Mouse (Mus musculus) heart, postnatal 10 days (tissue): ENCODE measurements around the gene Serpina12. TPM values are rescaled to one million over a fixed set of nuclear protein-coding genes. Genes with fewer than 3 reads are reported as not detected.

Experiments
- DNase-seq, 2 experiments: peaks; one replicate each; pipeline ENCODE4 v3.0.0; 2021
- intact Hi-C: fragments of 180-260 bp; cut with DNase I; formaldehyde crosslinking; loops from one replicate; pipeline ENCODE4 v1.15.1; 2025
- total RNA-seq, 2 experiments: library from RNA; stranded (reverse); gene quantifications; 2 replicates each; pipeline ENCODE4 v1.2.3; 2021

Gene Serpina12
- total RNA-seq, 2 experiments from 2014 or later = not detected

DNA sequence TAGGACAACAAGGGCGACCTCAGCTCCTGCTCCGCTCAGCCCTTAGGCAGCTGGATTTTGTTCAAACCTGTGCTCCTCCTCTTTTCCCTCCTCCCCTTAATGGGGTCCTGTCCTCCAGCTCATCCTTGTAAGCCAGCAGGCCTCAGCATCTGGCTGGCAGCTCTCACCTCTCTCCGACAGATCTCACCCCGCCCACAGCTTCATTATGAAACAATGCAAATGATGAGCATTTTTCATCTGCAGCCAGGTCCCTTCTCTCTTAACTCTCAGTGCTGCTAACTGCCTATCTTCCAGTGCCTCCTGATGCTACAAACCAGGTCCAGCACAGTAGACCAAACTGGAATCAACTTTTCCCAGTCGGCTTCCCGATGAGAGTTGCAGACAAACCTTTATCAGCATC, 30.6 kb downstream of the Serpina12 start, which contains the start of gene Serpina9:
Gene Serpina9, minus strand, starts transcription at position 136 of the 400 bp plus-strand sequence.
- DNase-seq = no peak
- intact Hi-C loops = no loop called here

GRCm38 (mm10) chr12:104004689-104005088, 39.6 kb downstream of the Serpina12 start:
- DNase-seq = no peak
- intact Hi-C loops = no loop called here

GRCm38 (mm10) chr12:104003238-104003612, 41.0 kb downstream of the Serpina12 start:
- DNase-seq = peak; percentile 17 to 30
- intact Hi-C loops = no loop called here

GRCm38 (mm10) chr12:104002569-104003237, 41.5 kb downstream of the Serpina12 start:
- peak; percentile 70 to 76 for DNase-seq
- intact Hi-C loops = no loop called here

DNA sequence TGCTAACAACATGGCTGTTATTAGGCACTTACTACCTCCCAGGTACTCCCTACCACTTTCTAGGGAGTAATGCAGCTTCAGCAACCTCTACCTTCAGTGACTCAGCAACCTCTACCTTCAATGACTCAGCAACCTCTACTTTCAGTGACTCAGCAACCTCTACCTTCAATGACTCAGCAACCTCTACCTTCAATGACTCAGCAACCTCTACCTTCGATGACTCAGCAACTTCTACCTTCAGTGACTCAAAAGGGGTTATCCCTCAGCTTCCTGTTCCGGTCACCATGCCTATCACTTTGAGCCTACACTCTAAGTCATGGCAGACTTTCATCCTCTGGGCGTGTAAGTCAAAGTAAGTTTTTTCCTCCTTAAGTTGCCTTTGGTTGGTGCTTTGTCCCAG, 43.6 kb downstream of the Serpina12 start:
- intact Hi-C loops = no loop called here

GRCm38 (mm10) chr12:103999611-104000010, 44.6 kb downstream of the Serpina12 start:
- intact Hi-C loops = no loop called here
- DNase-seq = no peak

More for the DNA sequence above, 43.6 kb downstream of the Serpina12 start:
- DNase-seq = no peak

- intact Hi-C loops = no loop called here
Measured at GRCm38 (mm10) chr12:103996513-103996912, 47.7 kb downstream of the Serpina12 start.

DNA sequence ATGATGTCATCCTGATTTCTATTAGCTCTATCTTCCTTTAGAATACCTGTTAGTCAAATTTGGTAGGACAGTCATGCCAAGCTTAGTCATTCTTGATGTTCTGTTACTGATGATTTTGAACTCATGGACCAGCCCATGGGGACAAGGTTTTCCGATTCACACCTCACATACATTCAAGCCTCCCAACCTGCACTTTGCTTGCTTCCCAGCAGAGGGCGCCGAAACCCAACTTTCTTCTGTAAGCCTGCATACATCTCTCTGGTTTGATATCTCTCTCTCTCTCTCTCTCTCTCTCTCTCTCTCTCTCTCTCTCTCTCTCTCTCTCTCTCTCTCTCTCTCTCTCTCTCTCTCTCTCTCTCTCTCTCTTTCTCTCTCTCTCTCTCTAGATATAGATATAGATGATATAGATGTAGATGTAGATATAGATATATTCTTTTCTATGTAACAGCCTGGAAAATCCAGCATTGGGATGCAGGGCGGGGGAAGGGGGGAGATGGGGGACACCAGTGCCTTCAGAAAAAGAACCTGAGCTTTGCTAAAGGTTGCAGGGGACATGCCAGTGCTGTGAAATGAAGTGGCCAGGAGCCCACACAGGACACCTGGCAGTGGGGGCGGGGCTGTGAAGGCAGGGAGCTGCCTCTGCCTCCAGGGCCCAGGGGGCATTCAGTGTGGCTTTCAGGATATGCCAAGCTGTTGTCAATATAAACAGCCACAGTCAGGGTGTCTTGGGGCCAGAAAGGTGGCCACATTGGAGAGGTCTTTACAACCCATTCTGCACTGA, 48.8 kb downstream of the Serpina12 start:
- intact Hi-C loops = loop anchor here (1.0 kb wide), 3 partner anchors 35 to 423 kb away; no protein-coding TSS in a partner anchor
- peak; percentile 74 to 82 for DNase-seq

More at GRCm38 (mm10) chr12:103996513-103996912, 47.7 kb downstream of the Serpina12 start:
- DNase-seq = no peak

DNA sequence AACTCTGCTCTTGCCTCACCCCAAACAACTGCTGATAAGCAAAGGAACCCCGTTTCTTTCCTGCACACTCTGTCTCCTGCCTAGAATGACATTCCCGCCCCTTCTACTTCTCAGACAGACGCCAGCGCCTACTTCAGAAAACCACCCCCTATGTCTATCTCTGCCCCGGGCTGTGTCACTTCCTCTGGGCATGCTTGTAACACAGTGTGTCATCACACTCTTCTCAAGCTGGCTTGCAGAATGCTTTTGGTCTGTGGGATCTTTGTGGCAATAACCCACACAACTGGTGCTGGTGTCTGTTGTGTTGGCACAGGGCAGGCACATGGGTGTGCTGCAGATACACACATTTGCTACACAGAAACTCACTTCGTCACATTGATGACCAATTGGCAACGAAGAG, 51.3 kb downstream of the Serpina12 start:
- intact Hi-C loops = no loop called here
- no peak for DNase-seq

DNA sequence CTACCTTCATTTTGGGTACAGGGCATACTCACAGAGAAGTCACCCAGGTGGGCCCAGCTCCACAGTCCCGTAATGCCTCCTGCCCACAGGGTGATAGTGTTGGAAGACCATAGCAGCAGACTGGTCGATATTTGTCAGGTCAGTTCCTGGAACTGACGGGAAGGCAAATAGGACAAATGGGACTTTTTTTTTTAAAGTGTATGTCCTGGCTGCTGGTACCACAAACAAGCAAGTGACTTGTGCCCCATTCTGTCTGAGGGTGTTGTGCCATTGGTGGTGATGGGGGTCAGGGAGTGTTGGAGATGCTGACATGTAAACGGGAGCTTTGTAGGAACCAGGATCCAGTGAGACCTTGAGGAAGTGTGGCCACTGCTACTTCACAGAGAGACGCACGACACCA, 54.4 kb downstream of the Serpina12 start, which contains the start of gene Serpina11:
Gene Serpina11, minus strand, starts transcription at position 101 of the 400 bp plus-strand sequence.
- intact Hi-C loops = no loop called here

DNA sequence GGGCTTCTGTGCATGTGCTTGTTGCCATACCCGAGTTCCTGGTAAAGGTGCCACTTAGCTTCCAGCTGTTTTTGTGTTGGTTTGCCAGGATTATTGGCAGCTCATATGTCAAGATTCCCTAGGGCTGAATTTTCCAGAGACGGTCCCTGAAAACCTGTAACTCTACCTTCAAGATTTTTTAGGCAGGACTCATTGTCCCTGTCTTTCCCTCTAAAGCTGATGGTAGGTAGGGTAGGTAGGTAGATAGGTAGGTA, 54.8 kb downstream of the Serpina12 start:
- intact Hi-C loops = no loop called here
- no peak for DNase-seq

More for the DNA sequence above, 54.4 kb downstream of the Serpina12 start, which contains the start of gene Serpina11:
- no peak for DNase-seq

GRCm38 (mm10) chr12:103988754-103989513, 55.3 kb downstream of the Serpina12 start:
- DNase-seq = no peak
- intact Hi-C loops = no loop called here

DNA sequence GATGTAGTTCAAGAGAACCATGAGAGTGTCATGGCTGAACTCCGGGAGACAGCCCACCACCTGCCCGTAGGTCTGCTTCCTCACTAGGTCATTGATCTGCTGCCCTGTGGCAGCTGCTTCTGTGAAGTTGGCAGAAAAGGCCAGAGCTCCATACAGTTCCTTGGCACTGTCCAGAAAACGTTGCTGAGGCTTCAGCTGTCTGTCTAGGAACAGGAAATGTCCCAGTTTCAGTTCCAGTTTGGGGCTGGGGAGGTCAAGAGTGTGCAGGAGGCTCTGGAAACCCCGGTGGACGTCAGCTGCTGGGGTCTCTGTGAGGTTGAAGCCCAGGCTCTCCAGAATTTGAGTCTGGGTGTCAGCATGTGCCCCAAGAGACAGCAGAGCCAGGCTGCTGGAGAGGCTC, 58.4 kb downstream of the Serpina12 start:
- intact Hi-C loops = no loop called here
- DNase-seq = no peak

DNA sequence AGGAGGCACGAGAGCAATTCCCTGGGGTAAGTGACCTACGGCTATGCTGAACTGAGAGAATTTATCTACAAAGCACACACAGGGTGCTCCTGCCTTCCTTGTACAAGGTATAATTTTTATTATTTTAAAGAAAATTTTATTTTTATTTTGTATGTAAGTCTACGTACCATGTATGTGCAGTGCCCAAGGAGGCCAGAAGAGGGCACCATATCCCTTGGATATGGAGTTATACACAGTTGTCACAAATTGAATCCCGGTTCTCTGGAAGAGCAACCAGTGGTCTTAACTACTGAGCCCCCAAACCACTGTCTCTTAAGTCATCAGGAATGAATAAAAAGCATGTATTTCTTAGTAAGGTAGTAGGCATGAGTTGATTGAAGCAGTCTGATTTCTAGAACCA, 59.3 kb downstream of the Serpina12 start:
- intact Hi-C loops = no loop called here
- DNase-seq = peak; percentile 37 to 58

GRCm38 (mm10) chr12:103981646-103982360, 62.4 kb downstream of the Serpina12 start:
- intact Hi-C loops = no loop called here
- DNase-seq = no peak

Other genes starting within 250 kb of the Serpina12 start
- under 1 TPM in 1 of 2 experiments, not detected in 1; 0.19 TPM for gene Serpina1b, start 214.1 kb downstream of the Serpina12 start, total RNA-seq
- gene Serpina1a, start 180.9 kb downstream of the Serpina12 start, total RNA-seq = not detected
- gene Serpina1c, start 139.6 kb downstream of the Serpina12 start, total RNA-seq = not detected
- not detected for gene Serpina1e, start 85.5 kb downstream of the Serpina12 start, total RNA-seq
- not detected for gene Serpina11, start 54.5 kb downstream of the Serpina12 start, total RNA-seq
- gene Serpina9, start 30.7 kb downstream of the Serpina12 start, total RNA-seq = not detected
- not detected for gene Serpina5, start 56.7 kb upstream of the Serpina12 start, total RNA-seq
- gene Serpina3a, start 68.3 kb upstream of the Serpina12 start, total RNA-seq = not detected
- not detected for gene Serpina3b, start 83.6 kb upstream of the Serpina12 start, total RNA-seq
- gene Serpina3c, start 109.4 kb upstream of the Serpina12 start, total RNA-seq = under 1 TPM; 0.22 to 0.45 TPM
- gene Serpina3f, start 170.1 kb upstream of the Serpina12 start, total RNA-seq = not detected
- gene Serpina3g, start 191.8 kb upstream of the Serpina12 start, total RNA-seq = 1 to 10 TPM in 1 of 2 experiments, under 1 TPM in 1; 0.62 to 1.1 TPM
- 1 to 10 TPM in 1 of 2 experiments, under 1 TPM in 1; 0.62 to 1.6 TPM for gene Serpina3i, start 218.7 kb upstream of the Serpina12 start, total RNA-seq